Mouse (Mus musculus): ENCODE data around the gene Myof.

Gene Myof

GRCm38 (mm10) chr19:37934640-37935039 is 108.7 kb downstream of the Myof start:
- no peak for DNase-seq

GRCm38 (mm10) chr19:37932198-37932597 is 111.2 kb downstream of the Myof start:
- DNase-seq, result no peak

GRCm38 (mm10) chr19:37927911-37928310 is 115.5 kb downstream of the Myof start:
- no peak for DNase-seq

- DNase-seq, result no peak
Measured at GRCm38 (mm10) chr19:37925323-37925722, 118.1 kb downstream of the Myof start.

GRCm38 (mm10) chr19:37924266-37924665 is 119.1 kb downstream of the Myof start:
- DNase-seq, result peak; percentile 25

GRCm38 (mm10) chr19:37921098-37921497 is 122.3 kb downstream of the Myof start:
- DNase-seq, result no peak

- peak; percentile 6 for DNase-seq
Measured at GRCm38 (mm10) chr19:37918515-37918932, 124.9 kb downstream of the Myof start.

GRCm38 (mm10) chr19:37914261-37914660 is 129.1 kb downstream of the Myof start:
- no peak for DNase-seq

GRCm38 (mm10) chr19:37912501-37912900 is 130.9 kb downstream of the Myof start:
- no peak for DNase-seq

- DNase-seq, result no peak
Measured at GRCm38 (mm10) chr19:37909830-37910261, 133.5 kb downstream of the Myof start.

- no peak for DNase-seq
Measured at GRCm38 (mm10) chr19:37907451-37908320, 135.7 kb downstream of the Myof start.

- no peak for DNase-seq
Measured at GRCm38 (mm10) chr19:37906916-37907315, 136.5 kb downstream of the Myof start.

GRCm38 (mm10) chr19:37896081-37896480 is 147.3 kb downstream of the Myof start:
- no peak for DNase-seq

GRCm38 (mm10) chr19:37891006-37891405 is 152.4 kb downstream of the Myof start:
- no peak for DNase-seq

GRCm38 (mm10) chr19:37886355-37887120 is 156.8 kb downstream of the Myof start:
- DNase-seq, result peak; percentile 82

GRCm38 (mm10) chr19:37881431-37882081 is 161.8 kb downstream of the Myof start:
- peak; percentile 77 for DNase-seq

GRCm38 (mm10) chr19:37877511-37878167 is 165.7 kb downstream of the Myof start:
- DNase-seq, result peak; percentile 16

- DNase-seq, result no peak
Measured at GRCm38 (mm10) chr19:37876605-37877245, 166.7 kb downstream of the Myof start.

GRCm38 (mm10) chr19:37873499-37873898 is 169.9 kb downstream of the Myof start:
- DNase-seq, result no peak

GRCm38 (mm10) chr19:37867592-37867991 is 175.8 kb downstream of the Myof start:
- no peak for DNase-seq

GRCm38 (mm10) chr19:37866994-37867393 is 176.4 kb downstream of the Myof start:
- DNase-seq, result no peak

- DNase-seq, result no peak
Measured at GRCm38 (mm10) chr19:37861171-37861570, 182.2 kb downstream of the Myof start.
